Mouse (Mus musculus): ENCODE measurements around the gene Adcy2. TPM values are rescaled to one million over a fixed set of nuclear protein-coding genes. Genes with fewer than 3 reads are reported as not detected.

The Adcy2 gene
- polyA plus RNA-seq, 1 experiment, result 107 TPM

- peak; percentile 57 to 72 for DNase-seq (ENCODE audit: extremely low spot score in 1 of 2, low spot score in 1 of 2)
Measured at GRCm38 (mm10) chr13:68973143-68973542, 26.2 kb downstream of the Adcy2 start.

- DNase-seq (ENCODE audit: extremely low spot score in 1 of 2, low spot score in 1 of 2), result peak; percentile 57 to 72
Measured at GRCm38 (mm10) chr13:68961580-68961979, 37.8 kb downstream of the Adcy2 start.

GRCm38 (mm10) chr13:68960513-68960912 lies 38.8 kb downstream of the Adcy2 start:
- DNase-seq (ENCODE audit: extremely low spot score in 1 of 2, low spot score in 1 of 2), result no peak

- DNase-seq (ENCODE audit: extremely low spot score in 1 of 2, low spot score in 1 of 2), result no peak
Measured at GRCm38 (mm10) chr13:68959406-68959805, 39.9 kb downstream of the Adcy2 start.

GRCm38 (mm10) chr13:68942735-68943134 lies 56.6 kb downstream of the Adcy2 start:
- DNase-seq (ENCODE audit: extremely low spot score in 1 of 2, low spot score in 1 of 2), result no peak

- no peak for DNase-seq (ENCODE audit: extremely low spot score in 1 of 2, low spot score in 1 of 2)
Measured at GRCm38 (mm10) chr13:68941429-68941828, 57.9 kb downstream of the Adcy2 start.

- no peak for DNase-seq (ENCODE audit: extremely low spot score in 1 of 2, low spot score in 1 of 2)
Measured at GRCm38 (mm10) chr13:68932283-68932647, 67.1 kb downstream of the Adcy2 start.

- peak; percentile 50 to 67 for DNase-seq (ENCODE audit: extremely low spot score in 1 of 2, low spot score in 1 of 2)
Measured at GRCm38 (mm10) chr13:68931602-68932282, 67.6 kb downstream of the Adcy2 start.

- no peak for DNase-seq (ENCODE audit: extremely low spot score in 1 of 2, low spot score in 1 of 2)
Measured at GRCm38 (mm10) chr13:68928469-68928868, 70.9 kb downstream of the Adcy2 start.

GRCm38 (mm10) chr13:68913666-68914288 lies 85.6 kb downstream of the Adcy2 start:
- DNase-seq (ENCODE audit: extremely low spot score in 1 of 2, low spot score in 1 of 2), result peak in 1 of 2 experiments; percentile 61

GRCm38 (mm10) chr13:68906667-68907066 lies 92.7 kb downstream of the Adcy2 start:
- peak; percentile 41 to 74 for DNase-seq (ENCODE audit: extremely low spot score in 1 of 2, low spot score in 1 of 2)

- no peak for DNase-seq (ENCODE audit: extremely low spot score in 1 of 2, low spot score in 1 of 2)
Measured at GRCm38 (mm10) chr13:68902708-68903107, 96.6 kb downstream of the Adcy2 start.

- peak; percentile 78 to 80 for DNase-seq (ENCODE audit: extremely low spot score in 1 of 2, low spot score in 1 of 2)
Measured at GRCm38 (mm10) chr13:68889929-68890593, 109.3 kb downstream of the Adcy2 start.

- DNase-seq (ENCODE audit: extremely low spot score in 1 of 2, low spot score in 1 of 2), result peak in 1 of 2 experiments; percentile 17
Measured at GRCm38 (mm10) chr13:68868776-68869175, 130.6 kb downstream of the Adcy2 start.

- DNase-seq (ENCODE audit: extremely low spot score in 1 of 2, low spot score in 1 of 2), result peak; percentile 42 to 60
Measured at GRCm38 (mm10) chr13:68867940-68868655, 131.2 kb downstream of the Adcy2 start.

GRCm38 (mm10) chr13:68860036-68860435 lies 139.3 kb downstream of the Adcy2 start:
- no peak for DNase-seq (ENCODE audit: extremely low spot score in 1 of 2, low spot score in 1 of 2)

GRCm38 (mm10) chr13:68848265-68848664 lies 151.1 kb downstream of the Adcy2 start:
- no peak for DNase-seq (ENCODE audit: extremely low spot score in 1 of 2, low spot score in 1 of 2)

GRCm38 (mm10) chr13:68839517-68839916 lies 159.8 kb downstream of the Adcy2 start:
- no peak for DNase-seq (ENCODE audit: extremely low spot score in 1 of 2, low spot score in 1 of 2)

- DNase-seq (ENCODE audit: extremely low spot score in 1 of 2, low spot score in 1 of 2), result no peak
Measured at GRCm38 (mm10) chr13:68836183-68836582, 163.2 kb downstream of the Adcy2 start.

GRCm38 (mm10) chr13:68835424-68836045 lies 163.8 kb downstream of the Adcy2 start:
- DNase-seq (ENCODE audit: extremely low spot score in 1 of 2, low spot score in 1 of 2), result no peak

GRCm38 (mm10) chr13:68832141-68832540 lies 167.2 kb downstream of the Adcy2 start:
- DNase-seq (ENCODE audit: extremely low spot score in 1 of 2, low spot score in 1 of 2), result no peak

All from frontal cortex, adult 2 months (tissue).